Mouse (Mus musculus): Measurements from ENCODE around the gene Sfxn5.

DNA sequence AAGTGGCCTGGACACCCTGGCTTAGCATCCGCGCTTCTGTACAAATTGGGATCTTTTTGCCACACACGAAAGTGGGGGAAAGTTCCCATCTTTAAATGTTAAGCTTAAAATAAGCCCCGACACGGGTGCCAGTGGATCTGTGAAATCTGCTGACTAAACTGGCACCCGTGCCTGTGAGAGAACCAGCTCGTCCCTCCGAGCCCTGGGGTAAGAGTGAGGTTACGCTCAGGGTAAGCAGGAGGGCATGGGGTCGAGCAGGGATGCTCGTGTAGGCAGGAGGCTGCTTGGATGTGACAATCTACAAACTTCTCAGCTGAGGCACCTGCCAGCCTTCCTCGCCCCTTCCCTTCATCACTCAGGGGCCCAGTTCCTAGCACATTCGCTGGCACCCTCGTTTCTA lies 52.4 kb downstream of the Sfxn5 start:
- TF ChIP-seq CTCF (conservative IDR thresholded peaks at IDR 0.05; ENCODE audit: insufficient read depth, insufficient read length, low read depth, low read length) (no peak), POLR2A (IDR thresholded peaks at IDR 0.05; ENCODE audit: low read depth, low read length) (no peak)
